Mouse (Mus musculus) kidney, embryonic 16.5 days (tissue): ENCODE data around the gene Fthl17e. TPM values are rescaled to one million over a fixed set of nuclear protein-coding genes. Genes with fewer than 3 reads are reported as not detected.

ENCODE experiments used
- polyA plus RNA-seq: library from polyadenylated mRNA; unstranded; fragments of >200 nt; fragmentation: Nextera tagmentation; extraction: Ambion mirVana; gene quantifications from 2 replicates; pipeline ENCODE4 v1.2.1, GENCODE M21; 2015

Gene Fthl17e
- polyA plus RNA-seq, 1 experiment from 2014 or later: not detected

Other genes with a start within 250 kb of the Fthl17e start
- not detected in 2 replicates for gene Ssxb5, start 229.8 kb upstream of the Fthl17e start, polyA plus RNA-seq
- gene Gm6592, start 189.5 kb upstream of the Fthl17e start, polyA plus RNA-seq: not detected in 2 replicates
- not detected in 2 replicates for gene Gm5751, start 159.2 kb upstream of the Fthl17e start, polyA plus RNA-seq
- gene B630019K06Rik, start 141.1 kb upstream of the Fthl17e start, polyA plus RNA-seq: 2.6 and 2.7 TPM in 2 replicates
- gene Fthl17b, start 70.5 kb upstream of the Fthl17e start, polyA plus RNA-seq: not detected in 2 replicates
- not detected in 2 replicates for gene Fthl17c, start 56.9 kb upstream of the Fthl17e start, polyA plus RNA-seq
- gene Fthl17d, start 46.7 kb upstream of the Fthl17e start, polyA plus RNA-seq: not detected in 2 replicates
- gene Fthl17f, start 29.5 kb downstream of the Fthl17e start, polyA plus RNA-seq: not detected in 2 replicates
- gene 4930402K13Rik, start 71.1 kb downstream of the Fthl17e start, polyA plus RNA-seq: not detected in 2 replicates
- 1.00 and 1.5 TPM in 2 replicates for gene Lancl3, start 166.4 kb downstream of the Fthl17e start, polyA plus RNA-seq
- gene Gm14862, start 223.4 kb downstream of the Fthl17e start, polyA plus RNA-seq: not detected in 2 replicates
- 1.2 and 1.3 TPM in 2 replicates for gene Xk, start 239.3 kb downstream of the Fthl17e start, polyA plus RNA-seq